Mouse (Mus musculus) heart, embryonic 11.5 days (tissue): ENCODE results near the gene Gm17018. TPM values are rescaled to one million over a fixed set of nuclear protein-coding genes. Genes with fewer than 3 reads are reported as not detected.

Source experiments
- ATAC-seq: fragments of 200-750 bp; cut with Nextera tagmentation; replicated peaks from 2 replicates; pipeline ENCODE4 v1.8.0; 2017; ENCODE audit warnings: moderate library complexity; ENCODE audit not compliant: insufficient number of reproducible peaks, low FRiP score, low TSS enrichment
- H3K27ac ChIP-seq: fragments of 300-500 bp; sonication (generic); 2 replicates; pipeline ENCODE4 v1.5.1; 2014; ENCODE audit warnings: mild to moderate bottlenecking, low read depth, low read length
- H3K27me3 ChIP-seq: fragments of 300-500 bp; sonication (generic); 2 replicates; pipeline ENCODE4 v1.6.1; 2014; ENCODE audit warnings: mild to moderate bottlenecking, low read length, mixed read lengths; ENCODE audit not compliant: control insufficient read depth, insufficient read depth
- H3K36me3 ChIP-seq: fragments of 300-500 bp; sonication (generic); 2 replicates; pipeline ENCODE4 v1.6.1; 2014; ENCODE audit warnings: mild to moderate bottlenecking, low read length, moderate library complexity, mixed read lengths; ENCODE audit not compliant: control insufficient read depth, insufficient read depth
- H3K4me1 ChIP-seq: fragments of 300-500 bp; sonication (generic); 2 replicates; pipeline ENCODE4 v1.6.1; 2014; ENCODE audit warnings: low read length; ENCODE audit not compliant: control insufficient read depth, insufficient read depth
- H3K4me2 ChIP-seq: fragments of 300-500 bp; sonication (generic); 2 replicates; pipeline ENCODE4 v1.6.1; 2014; ENCODE audit warnings: mild to moderate bottlenecking, moderate library complexity
- H3K4me3 ChIP-seq: fragments of 300-500 bp; sonication (generic); 2 replicates; pipeline ENCODE4 v1.5.1; 2014; ENCODE audit warnings: low read depth, low read length
- H3K9ac ChIP-seq: fragments of 300-500 bp; sonication (generic); 2 replicates; pipeline ENCODE4 v1.6.1; 2014; ENCODE audit warnings: mild to moderate bottlenecking, low read depth, low read length, moderate library complexity
- H3K9me3 ChIP-seq: fragments of 300-500 bp; sonication (generic); replicated peaks from 2 replicates; pipeline ENCODE4 v1.6.1; 2016; ENCODE audit warnings: low read length; ENCODE audit not compliant: control insufficient read depth
- WGBS: fragments of 180-500 bp; shearing (Covaris S2); extraction: QIAGEN DNeasy Blood & Tissue Kit; methylation state at CpG from one replicate; pipeline ENCODE4 v1.1.7; 2014; ENCODE audit not compliant: insufficient replicate concordance; 5-methylcytosine and 5-hydroxymethylcytosine counted together
- polyA plus RNA-seq: library from polyadenylated mRNA; unstranded; fragments of >200 nt; fragmentation: Nextera tagmentation; extraction: Ambion mirVana; gene quantifications from 2 replicates; pipeline ENCODE4 v1.2.1, GENCODE M21; 2014

Gm17018 gene
- polyA plus RNA-seq, 1 experiment from 2014 or later: 35.1 TPM

DNA sequence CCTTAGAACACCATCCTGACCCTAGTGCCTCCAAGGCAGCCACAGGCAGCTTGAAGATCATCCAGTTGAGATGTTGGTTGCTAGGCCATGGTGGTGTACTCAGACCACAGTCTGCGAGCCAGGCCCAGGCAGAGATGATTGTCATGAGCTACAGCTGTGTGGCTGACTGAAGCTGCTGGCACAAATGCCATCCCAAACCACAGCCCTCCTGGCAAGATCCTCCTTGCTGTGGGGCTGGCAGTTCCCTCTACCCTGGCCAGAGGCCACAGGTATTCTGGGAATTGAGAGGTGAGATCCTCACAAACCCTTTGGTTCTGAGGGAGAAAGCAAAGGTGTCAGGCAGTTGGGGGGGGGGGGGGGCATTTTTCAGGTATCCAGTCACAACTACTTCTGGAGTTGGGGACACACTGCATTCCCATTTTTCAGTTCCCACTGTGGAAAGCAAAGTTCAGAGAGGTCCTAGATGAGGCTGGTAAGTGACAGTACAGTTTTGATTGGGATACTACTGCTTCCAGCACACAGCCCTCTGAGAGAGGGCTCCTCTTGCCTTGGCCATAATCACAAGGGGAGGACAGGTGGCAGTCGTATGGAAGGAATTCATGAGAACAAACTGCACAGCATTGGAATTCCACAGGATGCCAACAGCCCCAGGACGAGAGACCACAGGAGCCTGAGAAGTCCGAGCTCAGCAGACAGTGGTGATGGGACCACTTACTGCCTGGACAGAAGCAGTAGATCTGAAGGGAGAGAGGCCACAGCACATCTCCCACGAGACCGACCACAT, 27.3 kb downstream of the Gm17018 start:
- Histone ChIP-seq H3K9me3 (no peaks in the 10 kb centered on the region), H3K4me2 (no peak overlapping the region), H3K27ac (no peak overlapping the region), H3K4me3 (no peak overlapping the region), H3K27me3 (no peaks in the 10 kb centered on the region), H3K9ac (no peak overlapping the region), H3K4me1 (peaks cover 6% of the 10 kb centered on the region; the same call in 1 of the 2 replicates), H3K36me3 (no peaks in the 10 kb centered on the region)
- WGBS: 62% methylated on average over 6 of the region's 6 CpGs
- no peak for ATAC-seq

DNA sequence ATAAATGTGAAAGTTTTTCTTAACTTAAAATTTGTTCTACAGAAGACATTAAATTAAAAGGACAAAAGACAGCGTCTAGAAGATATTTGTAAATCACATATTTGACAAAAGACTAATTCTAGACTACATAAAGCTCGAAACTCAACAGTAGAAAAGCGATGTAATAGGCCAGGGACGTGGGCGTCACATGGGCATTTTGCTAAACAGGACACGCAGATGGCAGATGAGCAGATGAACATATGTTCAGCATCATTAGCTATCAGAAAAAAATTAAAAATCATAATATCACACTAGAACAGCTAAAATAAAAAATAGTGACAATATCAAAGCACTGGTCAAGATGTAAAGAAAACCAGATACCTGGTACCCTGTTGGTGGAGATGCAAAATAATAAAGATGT, 29.3 kb downstream of the Gm17018 start:
- ATAC-seq: no peak
- Histone ChIP-seq H3K4me3 (no peak overlapping the region), H3K27ac (no peak overlapping the region), H3K36me3 (no peaks in the 10 kb centered on the region), H3K9me3 (no peaks in the 10 kb centered on the region), H3K9ac (no peak overlapping the region), H3K27me3 (no peaks in the 10 kb centered on the region), H3K4me1 (peaks cover 6% of the 10 kb centered on the region; the same call in 1 of the 2 replicates), H3K4me2 (no peak overlapping the region)
- 91% methylated on average over 6 of the region's 6 CpGs for WGBS

DNA sequence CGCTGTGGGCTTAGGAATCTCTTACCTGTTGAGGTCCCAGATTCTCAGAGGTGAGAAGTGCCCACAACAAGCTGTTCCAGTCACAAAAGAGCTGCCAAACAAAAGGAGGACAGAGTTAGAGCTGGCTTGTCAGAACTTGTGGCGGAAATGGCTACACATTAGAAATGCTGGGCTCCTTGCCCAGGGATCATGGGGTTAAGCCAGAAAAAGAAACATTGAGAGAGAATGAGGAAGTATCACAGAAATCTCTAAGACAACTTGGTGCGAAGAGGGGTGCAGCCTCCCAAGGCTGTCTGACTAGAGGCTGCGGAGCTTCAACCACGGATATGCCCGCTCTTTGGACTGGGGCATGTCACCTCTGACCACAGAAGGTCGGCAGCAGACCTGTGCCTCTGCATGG, 31.3 kb downstream of the Gm17018 start:
- H3K27me3 ChIP-seq: no peaks in the 10 kb centered on the region
- no peaks in the 10 kb centered on the region for H3K36me3 ChIP-seq
- no peak for ATAC-seq
- H3K27ac ChIP-seq: no peak overlapping the region
- WGBS: 80% methylated on average over 7 of the region's 7 CpGs
- no peak overlapping the region for H3K4me3 ChIP-seq
- no peak overlapping the region for H3K4me2 ChIP-seq
- no peaks in the 10 kb centered on the region for H3K9me3 ChIP-seq
- H3K9ac ChIP-seq: no peak overlapping the region
- H3K4me1 ChIP-seq: no peaks in the 10 kb centered on the region; the same call in 1 of the 2 replicates

DNA sequence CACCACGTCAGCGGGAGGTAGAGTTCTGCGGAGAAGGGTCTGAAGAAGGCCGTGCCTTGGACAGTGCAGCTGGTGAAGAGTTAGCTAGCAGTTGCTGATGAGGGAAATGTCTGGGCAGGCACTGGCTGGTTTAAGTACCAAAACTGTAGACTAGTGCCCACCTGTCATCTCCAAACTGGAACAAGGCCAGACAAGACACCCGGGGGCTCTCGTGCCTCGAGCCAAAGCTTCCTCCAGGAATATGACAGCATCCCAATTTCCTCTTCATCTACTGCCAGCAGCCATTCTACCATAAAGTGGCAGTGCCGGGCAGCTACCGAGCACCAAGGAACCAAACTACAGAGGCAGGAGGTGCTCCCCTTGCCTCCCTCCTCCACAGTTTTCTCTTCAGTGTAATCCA, 32.5 kb downstream of the Gm17018 start:
- Histone ChIP-seq H3K27ac (no peak overlapping the region), H3K4me2 (no peak overlapping the region), H3K4me3 (no peak overlapping the region), H3K27me3 (no peaks in the 10 kb centered on the region), H3K4me1 (no peaks in the 10 kb centered on the region), H3K9me3 (no peaks in the 10 kb centered on the region), H3K36me3 (no peaks in the 10 kb centered on the region), H3K9ac (no peak overlapping the region)
- ATAC-seq: no peak
- WGBS: 94% methylated on average over 9 of the region's 9 CpGs

DNA sequence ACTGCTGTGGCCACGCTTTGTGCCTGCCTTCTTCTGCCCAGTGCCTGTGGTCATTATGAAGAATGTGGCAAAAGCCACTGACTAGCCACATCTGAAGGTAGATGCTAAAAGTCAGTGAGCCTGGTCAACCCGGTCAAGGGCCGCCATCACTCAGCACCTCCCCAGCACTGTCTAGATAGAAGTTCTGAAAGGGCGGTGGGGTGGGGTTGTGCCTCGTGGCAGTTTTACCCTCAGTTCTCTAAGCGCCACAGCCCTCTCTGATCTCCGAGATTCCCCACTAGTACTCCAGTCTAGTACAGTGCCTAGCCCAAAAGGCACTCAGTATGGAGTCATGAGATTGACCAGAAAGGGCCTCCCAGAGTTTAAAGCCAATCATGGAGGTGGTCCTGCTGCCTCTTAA, 33.7 kb downstream of the Gm17018 start:
- no peak overlapping the region for H3K4me3 ChIP-seq
- H3K9me3 ChIP-seq: no peaks in the 10 kb centered on the region
- H3K4me1 ChIP-seq: no peaks in the 10 kb centered on the region
- WGBS: 72% methylated on average over 7 of the region's 7 CpGs
- no peak for ATAC-seq
- H3K4me2 ChIP-seq: no peak overlapping the region
- no peak overlapping the region for H3K27ac ChIP-seq
- no peaks in the 10 kb centered on the region for H3K36me3 ChIP-seq
- no peaks in the 10 kb centered on the region for H3K27me3 ChIP-seq
- no peak overlapping the region for H3K9ac ChIP-seq

DNA sequence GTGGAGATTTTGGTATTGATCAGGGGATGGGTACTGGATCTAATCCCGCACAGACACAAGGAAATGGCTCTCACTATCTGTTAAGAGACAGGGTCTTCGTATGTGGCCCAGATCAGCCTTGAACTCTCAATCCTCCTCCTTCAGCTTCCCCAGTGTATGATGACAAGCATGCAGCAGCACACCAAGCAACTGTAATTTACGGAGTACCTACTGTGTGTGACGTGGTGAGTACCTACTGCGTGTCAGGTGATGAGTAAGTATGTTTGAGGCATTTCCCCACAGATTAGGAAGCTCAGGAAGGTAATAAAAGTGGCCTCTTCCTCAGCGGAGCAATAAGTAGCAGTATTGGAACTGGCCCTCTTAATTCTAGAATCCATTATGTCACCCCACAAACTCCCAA, 35.1 kb downstream of the Gm17018 start:
- H3K4me3 ChIP-seq: no peak overlapping the region
- H3K4me2 ChIP-seq: no peak overlapping the region
- 87% methylated on average over 6 of the region's 6 CpGs for WGBS
- no peaks in the 10 kb centered on the region for H3K27me3 ChIP-seq
- no peak overlapping the region for H3K27ac ChIP-seq
- no peaks in the 10 kb centered on the region for H3K36me3 ChIP-seq
- no peak for ATAC-seq
- H3K9ac ChIP-seq: no peak overlapping the region
- H3K4me1 ChIP-seq: no peaks in the 10 kb centered on the region
- no peaks in the 10 kb centered on the region for H3K9me3 ChIP-seq

DNA sequence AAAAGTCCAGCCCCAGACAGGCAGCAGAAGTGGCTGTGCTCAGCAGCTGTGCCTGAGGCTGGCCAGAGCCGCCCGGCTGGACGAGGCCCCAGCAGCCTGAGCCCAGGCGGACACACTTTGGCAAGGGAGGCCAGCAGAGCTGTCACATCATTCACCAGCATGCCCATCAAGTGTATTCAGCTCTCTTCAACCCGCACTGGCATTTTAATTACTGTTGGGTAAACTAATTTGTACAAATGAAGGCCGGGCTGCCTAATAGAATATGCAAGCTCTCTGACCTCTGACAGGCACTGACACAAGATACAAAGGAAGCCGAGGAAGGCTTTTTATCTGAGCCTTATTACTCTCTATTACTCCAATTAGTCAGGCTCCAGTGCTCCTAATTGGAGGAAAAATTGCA, 35.6 kb downstream of the Gm17018 start:
- H3K9ac ChIP-seq: no peak overlapping the region
- no peaks in the 10 kb centered on the region for H3K9me3 ChIP-seq
- H3K36me3 ChIP-seq: 0 out of 2 replicates have a peak, but pooled peaks cover under 1% of the 10 kb centered on the region
- no peak overlapping the region for H3K4me2 ChIP-seq
- H3K4me3 ChIP-seq: no peak overlapping the region
- WGBS: 64% methylated on average over 7 of the region's 7 CpGs
- no peaks in the 10 kb centered on the region for H3K27me3 ChIP-seq
- H3K27ac ChIP-seq: no peak overlapping the region
- no peaks in the 10 kb centered on the region for H3K4me1 ChIP-seq
- no peak for ATAC-seq

DNA sequence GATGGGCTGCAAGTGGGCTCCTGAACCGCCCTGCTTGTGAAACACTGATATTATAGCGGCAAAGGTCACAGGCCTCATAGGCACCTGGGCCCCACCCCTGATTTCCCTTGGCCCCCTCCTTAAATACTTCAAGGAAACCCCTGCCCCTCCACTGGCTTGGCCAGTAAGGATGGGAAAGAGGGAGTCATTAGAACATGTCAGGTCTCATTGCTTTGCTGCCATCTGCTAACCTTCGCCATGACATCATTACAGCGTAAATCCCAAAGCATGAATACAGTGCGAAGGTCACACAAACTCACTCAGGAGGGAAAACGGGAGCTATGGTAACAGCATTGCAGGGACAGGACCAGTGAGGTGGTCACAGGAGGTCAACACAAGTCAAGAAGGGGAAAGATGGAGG, 36.0 kb downstream of the Gm17018 start:
- no peak for ATAC-seq
- no peak overlapping the region for H3K27ac ChIP-seq
- WGBS: 81% methylated on average over 6 of the region's 6 CpGs
- no peaks in the 10 kb centered on the region for H3K4me1 ChIP-seq
- H3K9me3 ChIP-seq: no peaks in the 10 kb centered on the region
- H3K36me3 ChIP-seq: 0 out of 2 replicates have a peak, but pooled peaks cover 3% of the 10 kb centered on the region
- no peak overlapping the region for H3K9ac ChIP-seq
- no peak overlapping the region for H3K4me2 ChIP-seq
- no peaks in the 10 kb centered on the region for H3K27me3 ChIP-seq
- H3K4me3 ChIP-seq: no peak overlapping the region

DNA sequence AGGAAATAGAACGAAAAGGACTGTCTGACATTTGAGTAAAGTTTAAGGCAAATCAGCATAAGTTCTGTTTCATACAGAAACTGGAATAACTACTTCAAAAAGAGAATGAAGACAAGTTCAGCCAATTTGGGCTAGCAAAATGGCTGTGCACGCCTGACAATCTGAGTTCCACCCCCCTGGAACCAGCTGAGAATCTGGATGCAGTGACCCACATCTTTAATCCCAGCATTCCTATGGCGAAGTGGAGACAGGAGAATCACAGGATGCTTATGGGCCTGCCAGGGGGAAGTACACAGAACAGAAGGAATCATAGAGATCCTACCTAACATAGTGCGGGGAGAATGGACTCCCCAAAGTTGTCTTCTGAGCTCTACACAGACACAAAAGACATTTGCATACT, 36.7 kb downstream of the Gm17018 start:
- Histone ChIP-seq H3K36me3 (0 out of 2 replicates have a peak, but pooled peaks cover 3% of the 10 kb centered on the region), H3K9me3 (no peaks in the 10 kb centered on the region), H3K27ac (no peak overlapping the region), H3K4me3 (no peak overlapping the region), H3K4me2 (no peak overlapping the region), H3K9ac (no peak overlapping the region), H3K4me1 (no peaks in the 10 kb centered on the region), H3K27me3 (no peaks in the 10 kb centered on the region)
- 77% methylated on average over 4 of the region's 4 CpGs for WGBS
- ATAC-seq: no peak
